Mouse (Mus musculus) heart, adult 2 months (tissue): ENCODE measurements around the gene Sec61a1.

ENCODE experiments used
- CTCF ChIP-seq: fragments of 200-600 bp; IDR thresholded peaks from 2 replicates; pipeline ENCODE4 v1.8.1; 2022; ENCODE audit warnings: antibody characterized with exemption, mild to moderate bottlenecking, moderate library complexity
- EP300 ChIP-seq: fragments of 200-500 bp; IDR thresholded peaks from 2 replicates; pipeline ENCODE4 v1.6.1; 2011; ENCODE audit warnings: low read depth, low read length, control low read depth; ENCODE audit not compliant: insufficient read depth

- TF ChIP-seq CTCF (no peak), EP300 (no peak)
These were observed 33.3 kb downstream of the Sec61a1 start for GRCm38 (mm10) chr6:88485378-88485777.
